Mouse (Mus musculus): ENCODE data around the gene Abhd12. TPM values are rescaled to one million over a fixed set of nuclear protein-coding genes. Genes with fewer than 3 reads are reported as not detected.

Abhd12 gene
- polyA plus RNA-seq, 1 experiment from 2014 or later = 41.5 TPM

DNA sequence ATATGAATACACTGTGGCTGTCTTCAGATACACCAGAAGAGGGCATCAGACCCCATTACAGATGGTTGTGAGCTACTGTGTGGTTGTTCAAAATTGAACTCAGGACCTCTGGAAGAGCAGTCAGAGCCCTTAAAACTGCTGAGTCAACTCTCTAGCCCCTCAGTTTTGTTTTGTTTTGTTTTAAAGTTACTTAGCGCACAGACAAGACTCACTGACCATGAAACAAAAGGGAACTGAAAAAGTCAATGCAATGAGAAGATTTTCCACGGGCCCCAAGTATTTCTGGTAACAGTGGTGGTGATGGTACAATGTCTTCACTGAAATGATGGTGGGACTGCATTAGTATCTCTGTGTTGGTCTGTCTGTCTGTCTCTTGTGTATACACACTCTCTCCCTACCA, 43.4 kb downstream of the Abhd12 start:
- TF ChIP-seq CTCF (IDR thresholded peaks at IDR 0.05; ENCODE audit: low read depth) = no peak
- no peak overlapping the region for H3K4me2 ChIP-seq (replicated peaks; ENCODE audit: low read depth)
- 83% methylated on average over 2 of the region's 2 CpGs for WGBS
- H3K9me3 ChIP-seq (ENCODE audit: control insufficient read depth) = no peaks in the 10 kb centered on the region
- no peak overlapping the region for H3K4me3 ChIP-seq (ENCODE audit: low read depth, low read length)
- H3K9ac ChIP-seq (ENCODE audit: low read depth, low read length) = no peak overlapping the region
- H3K4me1 ChIP-seq (replicated peaks; ENCODE audit: control insufficient read depth, insufficient read depth, low read length) = no peaks in the 10 kb centered on the region
- H3K36me3 ChIP-seq (ENCODE audit: control insufficient read depth, insufficient read depth) = no peaks in the 10 kb centered on the region
- H3K27me3 ChIP-seq (replicated peaks; ENCODE audit: control insufficient read depth, insufficient read depth, low read length) = no peaks in the 10 kb centered on the region
- no peak overlapping the region for H3K27ac ChIP-seq (ENCODE audit: low read depth, low read length)
- no peak for ATAC-seq

DNA sequence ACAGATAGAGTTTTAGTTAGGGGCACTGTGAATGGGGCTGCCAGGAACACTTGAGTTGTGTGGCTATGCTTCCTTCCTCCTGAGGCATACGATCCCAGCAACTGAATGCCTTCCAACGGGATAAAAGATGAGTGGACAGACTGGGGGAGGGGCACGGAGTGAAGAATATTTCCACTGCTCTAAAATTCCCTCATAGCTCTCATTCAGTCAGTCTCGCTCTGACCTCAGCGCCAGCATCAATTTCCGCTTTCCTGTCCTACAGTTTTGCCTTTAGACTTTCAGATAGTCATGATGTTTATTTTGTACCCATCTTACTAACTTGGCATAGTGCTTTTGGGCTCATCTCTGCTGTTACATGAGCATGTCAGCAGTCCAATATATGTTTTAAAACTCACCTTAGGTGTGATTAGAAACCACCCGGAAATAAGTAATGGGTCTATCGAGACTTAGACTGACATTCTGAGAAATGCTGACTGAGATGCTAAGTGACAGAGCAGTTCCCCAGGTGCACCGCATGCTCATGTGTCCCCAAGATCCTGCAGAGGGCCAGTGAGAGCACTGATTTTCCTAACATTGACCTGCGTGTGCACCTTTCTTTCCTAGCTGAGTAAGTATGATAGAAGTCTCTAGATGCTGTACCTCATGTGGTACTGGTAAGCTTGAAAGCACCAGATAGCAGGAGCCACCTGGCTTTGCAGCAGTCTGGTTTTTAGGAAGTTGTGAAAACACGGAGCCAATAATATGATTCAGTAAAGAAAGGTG, 44.7 kb downstream of the Abhd12 start:
- Histone ChIP-seq H3K27me3 (replicated peaks; ENCODE audit: control insufficient read depth, insufficient read depth, low read length) (no peaks in the 10 kb centered on the region), H3K9ac (ENCODE audit: low read depth, low read length) (no peak overlapping the region), H3K9me3 (ENCODE audit: control insufficient read depth) (no peaks in the 10 kb centered on the region), H3K4me3 (ENCODE audit: low read depth, low read length) (no peak overlapping the region), H3K27ac (ENCODE audit: low read depth, low read length) (no peak overlapping the region), H3K4me2 (replicated peaks; ENCODE audit: low read depth) (no peak overlapping the region), H3K4me1 (replicated peaks; ENCODE audit: control insufficient read depth, insufficient read depth, low read length) (no peaks in the 10 kb centered on the region), H3K36me3 (ENCODE audit: control insufficient read depth, insufficient read depth) (no peaks in the 10 kb centered on the region)
- ATAC-seq = no peak
- 75% methylated on average over 11 of the region's 11 CpGs for WGBS
- no peak for TF ChIP-seq CTCF (IDR thresholded peaks at IDR 0.05; ENCODE audit: low read depth)

DNA sequence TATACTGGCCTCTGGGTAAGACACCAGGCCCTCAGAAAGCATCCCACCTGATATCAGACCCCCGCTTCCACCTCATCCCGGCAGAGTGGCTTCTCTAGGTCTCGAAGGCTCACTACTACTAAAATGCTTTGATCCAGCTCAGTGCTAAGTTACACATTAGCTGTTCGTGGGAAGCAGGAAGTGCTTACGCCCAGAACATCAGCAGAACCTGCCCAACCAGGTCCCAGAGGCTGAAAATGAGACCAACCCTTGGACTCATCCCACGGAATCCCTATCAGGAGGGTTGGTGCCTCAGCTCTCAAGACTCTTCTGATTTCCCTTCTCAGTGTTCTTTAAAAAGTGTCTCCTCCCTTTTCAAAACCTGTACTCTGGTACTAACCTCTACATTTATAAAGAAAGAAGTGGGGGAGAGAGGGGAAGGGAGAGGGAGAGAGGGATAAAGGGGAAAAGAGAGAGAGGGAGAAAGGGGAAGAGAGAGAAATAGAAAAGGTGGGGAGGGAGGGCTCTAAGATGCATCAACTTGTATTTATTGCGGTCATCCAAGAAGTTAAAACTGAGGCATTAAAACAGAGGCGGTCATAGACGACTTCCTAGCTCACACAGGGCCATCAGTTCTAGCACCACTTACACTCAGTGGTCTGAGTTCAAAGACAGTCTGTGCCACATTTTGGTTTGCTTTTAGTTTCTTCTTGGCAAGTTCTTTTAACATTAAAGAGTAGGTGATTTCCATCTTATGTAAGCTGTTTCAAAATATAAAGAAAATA, 45.6 kb downstream of the Abhd12 start:
- no peak overlapping the region for H3K9ac ChIP-seq (ENCODE audit: low read depth, low read length)
- ATAC-seq = peak; percentile 98
- no peak overlapping the region for H3K4me3 ChIP-seq (ENCODE audit: low read depth, low read length)
- H3K4me2 ChIP-seq (replicated peaks; ENCODE audit: low read depth) = peak overlapping the region; percentile 45
- no peaks in the 10 kb centered on the region for H3K9me3 ChIP-seq (ENCODE audit: control insufficient read depth)
- peak overlapping the region; percentile 47; the same call in 1 of the 2 replicates for H3K27ac ChIP-seq (ENCODE audit: low read depth, low read length)
- no peaks in the 10 kb centered on the region for H3K36me3 ChIP-seq (ENCODE audit: control insufficient read depth, insufficient read depth)
- 43% methylated on average over 9 of the region's 9 CpGs for WGBS
- H3K27me3 ChIP-seq (replicated peaks; ENCODE audit: control insufficient read depth, insufficient read depth, low read length) = no peaks in the 10 kb centered on the region
- TF ChIP-seq CTCF (IDR thresholded peaks at IDR 0.05; ENCODE audit: low read depth) = no peak
- no peaks in the 10 kb centered on the region for H3K4me1 ChIP-seq (replicated peaks; ENCODE audit: control insufficient read depth, insufficient read depth, low read length)

DNA sequence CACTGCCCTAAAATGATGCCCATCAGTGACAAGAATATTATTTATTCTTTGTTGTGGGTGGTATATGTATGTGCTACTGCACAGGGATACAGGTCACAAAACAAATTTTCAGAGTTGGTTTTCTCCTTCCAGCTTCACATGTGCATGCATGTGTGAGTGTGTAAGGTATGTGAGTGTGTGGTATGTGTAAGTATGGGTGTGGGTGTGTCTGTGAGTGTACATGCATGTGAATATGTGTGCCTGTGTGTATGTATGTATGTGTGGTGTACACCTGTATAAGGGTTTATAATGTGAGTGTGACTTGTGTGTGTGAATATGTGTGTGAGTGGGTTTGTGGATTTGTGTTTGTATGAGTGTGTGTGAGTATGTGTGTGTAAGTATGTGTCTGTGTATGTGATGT, 49.4 kb downstream of the Abhd12 start:
- Histone ChIP-seq H3K27me3 (replicated peaks; ENCODE audit: control insufficient read depth, insufficient read depth, low read length) (no peaks in the 10 kb centered on the region), H3K4me2 (replicated peaks; ENCODE audit: low read depth) (no peak overlapping the region), H3K9me3 (ENCODE audit: control insufficient read depth) (no peaks in the 10 kb centered on the region), H3K4me1 (replicated peaks; ENCODE audit: control insufficient read depth, insufficient read depth, low read length) (no peaks in the 10 kb centered on the region), H3K9ac (ENCODE audit: low read depth, low read length) (no peak overlapping the region), H3K27ac (ENCODE audit: low read depth, low read length) (no peak overlapping the region), H3K4me3 (ENCODE audit: low read depth, low read length) (no peak overlapping the region), H3K36me3 (ENCODE audit: control insufficient read depth, insufficient read depth) (no peaks in the 10 kb centered on the region)
- TF ChIP-seq CTCF (IDR thresholded peaks at IDR 0.05; ENCODE audit: low read depth) = no peak
- no peak for ATAC-seq

DNA sequence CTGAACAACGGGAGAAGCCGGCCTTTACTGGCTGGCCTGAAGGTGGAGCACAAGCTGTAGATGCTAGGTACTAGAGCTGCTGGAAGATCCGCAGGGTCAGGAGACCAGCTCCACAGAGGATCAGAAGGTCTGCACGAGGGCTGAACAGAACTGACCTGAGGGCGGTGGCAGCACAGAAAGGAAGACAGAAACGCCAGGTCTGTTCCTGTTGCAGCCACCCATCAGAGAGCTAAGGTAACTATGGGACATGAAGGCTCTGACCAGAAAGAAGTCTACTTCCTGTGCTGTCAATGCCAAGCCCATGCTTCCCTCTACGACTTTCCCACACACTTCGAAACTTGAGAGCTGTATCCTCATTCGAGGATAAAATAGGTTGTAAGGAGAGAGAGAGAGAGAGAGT, 53.3 kb downstream of the Abhd12 start:
- ATAC-seq = no peak
- WGBS = 60% methylated on average over 9 of the region's 9 CpGs
- peak; percentile 41 for TF ChIP-seq CTCF (IDR thresholded peaks at IDR 0.05; ENCODE audit: low read depth)
- Histone ChIP-seq H3K9me3 (ENCODE audit: control insufficient read depth) (no peaks in the 10 kb centered on the region), H3K4me2 (replicated peaks; ENCODE audit: low read depth) (no peak overlapping the region), H3K27me3 (replicated peaks; ENCODE audit: control insufficient read depth, insufficient read depth, low read length) (no peaks in the 10 kb centered on the region), H3K4me1 (replicated peaks; ENCODE audit: control insufficient read depth, insufficient read depth, low read length) (no peaks in the 10 kb centered on the region), H3K9ac (ENCODE audit: low read depth, low read length) (no peak overlapping the region), H3K27ac (ENCODE audit: low read depth, low read length) (no peak overlapping the region), H3K4me3 (ENCODE audit: low read depth, low read length) (no peak overlapping the region), H3K36me3 (ENCODE audit: control insufficient read depth, insufficient read depth) (peaks cover under 1% of the 10 kb centered on the region; the same call in 1 of the 2 replicates)

DNA sequence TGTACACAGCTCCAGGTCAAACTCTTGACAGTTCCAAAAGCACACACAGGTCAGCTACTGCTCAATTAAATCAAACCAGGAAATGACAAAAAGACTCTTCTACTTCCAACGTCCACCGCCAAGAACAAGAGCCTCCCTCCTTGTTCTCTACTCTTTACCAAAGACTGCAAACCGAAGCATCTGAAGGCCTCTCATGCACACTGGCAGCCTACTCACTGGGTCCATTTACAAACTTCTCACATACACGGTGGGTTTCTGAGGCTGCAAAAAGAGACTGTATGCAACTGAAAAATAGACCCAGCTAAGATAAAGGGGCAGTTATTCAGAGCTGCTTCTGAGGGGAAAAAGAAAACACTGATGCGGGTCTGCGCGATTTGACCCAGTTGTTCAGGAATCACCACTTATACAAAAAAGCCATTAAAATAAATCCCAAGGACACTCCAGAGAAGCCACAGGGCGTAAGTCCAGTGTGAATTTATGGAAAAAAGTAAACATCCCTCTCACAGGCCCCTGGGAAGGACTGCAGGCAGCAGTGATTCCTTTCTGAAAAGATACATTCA, 57.0 kb downstream of the Abhd12 start:
- Histone ChIP-seq H3K27me3 (replicated peaks; ENCODE audit: control insufficient read depth, insufficient read depth, low read length) (no peaks in the 10 kb centered on the region), H3K4me2 (replicated peaks; ENCODE audit: low read depth) (no peak overlapping the region), H3K4me3 (ENCODE audit: low read depth, low read length) (no peak overlapping the region), H3K9me3 (ENCODE audit: control insufficient read depth) (no peaks in the 10 kb centered on the region), H3K27ac (ENCODE audit: low read depth, low read length) (no peak overlapping the region; the same call in 1 of the 2 replicates), H3K36me3 (ENCODE audit: control insufficient read depth, insufficient read depth) (peaks cover 6% of the 10 kb centered on the region; the same call in 1 of the 2 replicates), H3K9ac (ENCODE audit: low read depth, low read length) (no peak overlapping the region), H3K4me1 (replicated peaks; ENCODE audit: control insufficient read depth, insufficient read depth, low read length) (no peaks in the 10 kb centered on the region)
- no peak for ATAC-seq
- no peak for TF ChIP-seq CTCF (IDR thresholded peaks at IDR 0.05; ENCODE audit: low read depth)
- 57% methylated on average over 8 of the region's 8 CpGs for WGBS

Measured in intestine, postnatal 0 days (tissue).